Mouse (Mus musculus): Measurements from ENCODE around the gene Fbxw8. TPM values are rescaled to one million over a fixed set of nuclear protein-coding genes. Genes with fewer than 3 reads are reported as not detected.
A peak's percentile ranks its signal among the peaks of the same experiment; 100 is the strongest.

Gene Fbxw8
- 25.7 and 28.9 TPM in 2 replicates for polyA plus RNA-seq (2015; fragmentation: Nextera tagmentation; extraction: Ambion mirVana)

DNA sequence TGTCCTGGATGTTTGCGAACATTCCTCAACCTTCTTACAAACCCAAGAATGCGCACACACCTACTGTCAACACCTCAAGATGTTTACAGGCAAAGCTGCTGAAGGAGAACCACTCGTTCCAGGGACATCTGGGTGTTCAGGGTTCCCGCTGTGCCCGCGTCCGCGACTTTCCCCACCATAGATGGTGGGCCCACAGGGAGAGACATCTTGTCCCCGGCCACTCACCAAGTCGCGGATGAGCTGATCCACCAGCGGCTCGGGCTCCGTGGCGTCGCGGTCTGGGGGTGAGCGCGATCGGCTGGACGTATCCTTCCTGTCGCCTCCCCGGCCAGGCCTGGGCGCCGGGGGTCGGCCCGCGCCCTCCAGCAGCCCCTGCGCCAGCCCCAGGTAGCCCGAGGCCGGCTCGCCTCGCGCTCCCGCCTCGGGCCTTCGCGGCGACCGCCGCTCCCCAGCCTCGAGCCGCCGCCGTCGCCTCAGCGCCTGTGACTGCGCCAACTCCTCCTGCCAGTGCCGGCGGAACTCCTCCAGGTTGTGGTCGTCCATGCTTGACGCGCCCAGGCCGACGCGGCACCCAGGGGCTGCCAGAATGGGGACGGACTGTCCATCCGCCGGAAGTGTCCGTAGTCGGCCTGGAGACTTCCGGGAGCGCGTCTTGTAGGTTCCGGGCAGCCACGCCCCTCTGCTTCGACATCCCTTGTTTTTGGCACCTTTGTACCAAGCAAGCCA is at the start of gene Fbxw8:
Gene Fbxw8, minus strand, starts transcription at position 626 of the 726 bp plus-strand sequence.
- H3K4me1 ChIP-seq, result peaks cover 22% of the 10 kb centered on the region
- peak within 1 kb of the TSS; percentile 73 for H3K4me2 ChIP-seq
- H3K27ac ChIP-seq, result peak within 1 kb of the TSS; percentile 75
- H3K36me3 ChIP-seq, result peaks cover 12% of the 10 kb centered on the region
- whole genome bisulfite sequencing, result under 1% methylated on average over 67 of the region's 67 CpGs
- H3K9me3 ChIP-seq (replicated peaks), result no peaks in the 10 kb centered on the region
- H3K9ac ChIP-seq, result peak within 1 kb of the TSS; percentile 94
- peak; percentile 83 for ATAC-seq (replicated peaks; ENCODE audit: low FRiP score)
- peak within 1 kb of the TSS; percentile 98 for H3K4me3 ChIP-seq (replicated peaks)
- no peaks in the 10 kb centered on the region; the same call in 1 of the 2 replicates for H3K27me3 ChIP-seq

DNA sequence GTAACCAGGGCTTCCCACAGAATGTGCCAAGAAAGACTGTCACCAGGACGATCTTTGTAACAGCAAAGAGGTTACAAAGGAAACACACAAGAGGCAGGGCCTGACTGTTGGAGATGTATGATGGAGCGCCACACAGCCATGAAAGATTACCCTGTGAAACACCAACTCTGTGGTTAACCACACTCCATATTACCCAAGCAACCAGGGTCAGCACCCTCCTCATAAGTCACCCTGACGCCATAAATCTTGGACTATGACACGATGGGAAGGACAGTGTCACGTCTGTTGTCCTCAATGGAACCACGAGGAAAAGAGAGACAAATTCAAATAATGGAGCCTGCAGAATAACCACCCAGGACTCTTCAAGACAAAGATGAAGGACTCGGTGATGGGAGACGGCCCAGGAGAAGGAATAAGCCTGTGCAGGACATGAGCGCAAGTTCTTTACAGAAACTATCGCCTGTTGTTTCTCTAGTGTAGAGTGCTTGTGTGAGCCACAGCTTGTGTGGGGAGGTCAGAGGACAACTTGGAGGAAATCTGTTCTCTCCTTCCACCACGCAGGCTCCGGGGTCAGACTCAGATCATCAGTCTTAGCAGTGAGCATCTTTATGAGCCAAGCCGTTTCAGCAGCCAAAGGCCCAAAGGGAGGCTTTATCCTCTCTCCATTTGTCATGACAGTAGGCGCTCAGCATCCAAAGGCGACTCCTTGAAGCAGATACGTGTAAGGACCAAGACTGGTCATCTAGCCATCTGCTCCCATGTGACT is 49.6 kb upstream of the Fbxw8 start:
- Histone ChIP-seq H3K36me3 (no peaks in the 10 kb centered on the region), H3K4me2 (no peak overlapping the region), H3K9ac (no peak overlapping the region), H3K4me3 (replicated peaks) (no peak overlapping the region), H3K27me3 (0 out of 2 replicates have a peak, but pooled peaks cover 9% of the 10 kb centered on the region), H3K9me3 (replicated peaks) (no peaks in the 10 kb centered on the region), H3K27ac (no peak overlapping the region), H3K4me1 (peaks cover 18% of the 10 kb centered on the region)
- peak; percentile 36; the same call in 1 of the 2 replicates for ATAC-seq (replicated peaks; ENCODE audit: low FRiP score)
- WGBS, result 31% methylated on average over 16 of the region's 16 CpGs

DNA sequence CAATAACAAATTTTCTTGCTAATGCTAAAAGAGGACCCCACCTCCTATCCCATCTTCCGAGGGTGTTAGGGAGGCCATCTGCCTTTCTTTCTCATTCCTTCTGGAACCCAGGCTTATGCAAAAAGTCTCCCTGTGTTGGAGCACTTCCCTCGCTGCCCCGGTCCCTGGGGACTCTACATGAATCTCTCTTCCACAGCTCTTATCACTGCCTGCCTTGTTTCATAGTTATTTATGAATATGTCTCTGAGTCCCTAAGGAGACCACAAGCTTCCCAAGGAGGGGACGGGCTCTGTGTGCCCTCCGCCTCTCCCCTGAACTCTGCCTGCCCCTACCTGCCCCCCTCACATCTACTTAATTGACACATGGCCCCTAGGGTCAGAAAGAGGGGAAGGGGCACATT is 44.4 kb upstream of the Fbxw8 start:
- Histone ChIP-seq H3K4me3 (replicated peaks) (no peak overlapping the region), H3K27ac (no peak overlapping the region), H3K4me1 (peaks cover 8% of the 10 kb centered on the region), H3K36me3 (no peaks in the 10 kb centered on the region), H3K9ac (no peak overlapping the region), H3K27me3 (0 out of 2 replicates have a peak, but pooled peaks cover 9% of the 10 kb centered on the region), H3K9me3 (replicated peaks) (no peaks in the 10 kb centered on the region), H3K4me2 (no peak overlapping the region)
- WGBS, result 64% methylated on average over 5 of the region's 5 CpGs
- no peak for ATAC-seq (replicated peaks; ENCODE audit: low FRiP score)

DNA sequence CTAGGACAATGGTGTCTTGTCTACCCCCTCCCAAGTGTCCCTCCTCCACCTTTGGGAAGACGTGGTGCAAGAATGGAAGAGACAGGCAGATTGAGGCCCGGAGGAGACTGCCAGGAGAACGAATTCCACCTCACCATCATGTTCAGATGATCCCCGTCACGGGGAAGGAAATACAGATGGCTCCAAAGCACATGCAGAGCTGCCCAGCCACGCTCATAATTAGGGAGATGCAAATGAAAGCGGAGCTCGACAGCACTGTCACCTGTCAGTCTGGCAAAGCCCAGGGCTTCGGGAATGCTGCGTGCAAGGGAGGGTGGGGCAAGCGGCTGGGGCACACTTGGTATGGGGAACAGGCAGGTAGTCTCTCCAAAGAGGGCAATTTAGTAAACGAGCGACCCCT is 42.2 kb upstream of the Fbxw8 start:
- no peaks in the 10 kb centered on the region for H3K9me3 ChIP-seq (replicated peaks)
- peaks cover 20% of the 10 kb centered on the region; the same call in 1 of the 2 replicates for H3K27me3 ChIP-seq
- H3K4me2 ChIP-seq, result no peak overlapping the region
- no peaks in the 10 kb centered on the region for H3K36me3 ChIP-seq
- H3K27ac ChIP-seq, result no peak overlapping the region
- 81% methylated on average over 13 of the region's 13 CpGs for WGBS
- H3K9ac ChIP-seq, result no peak overlapping the region
- H3K4me1 ChIP-seq, result no peaks in the 10 kb centered on the region
- H3K4me3 ChIP-seq (replicated peaks), result no peak overlapping the region
- ATAC-seq (replicated peaks; ENCODE audit: low FRiP score), result no peak

DNA sequence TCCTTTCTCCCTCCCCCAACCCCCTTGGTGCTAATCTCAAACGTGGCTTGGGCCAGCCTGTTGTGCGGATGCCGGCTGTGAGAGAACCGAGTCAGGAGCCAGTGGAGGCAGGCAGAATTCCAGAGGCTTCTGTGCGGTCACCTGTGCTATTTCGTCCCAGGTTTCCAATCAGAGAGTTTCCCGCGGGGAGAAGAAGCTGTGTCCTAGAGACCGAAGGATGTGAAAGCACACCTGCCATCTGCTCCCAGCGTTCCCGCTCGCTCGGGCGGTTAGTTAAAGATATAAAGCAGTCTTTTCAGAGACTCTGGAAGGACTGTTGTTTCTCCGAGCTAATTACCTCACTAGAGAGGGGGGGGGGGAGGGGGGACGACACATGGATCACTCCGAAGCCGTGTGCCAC is 37.0 kb upstream of the Fbxw8 start:
- Histone ChIP-seq H3K4me3 (replicated peaks) (no peak overlapping the region), H3K9ac (no peak overlapping the region), H3K27me3 (peaks cover 51% of the 10 kb centered on the region), H3K4me2 (no peak overlapping the region), H3K9me3 (replicated peaks) (no peaks in the 10 kb centered on the region), H3K27ac (no peak overlapping the region), H3K36me3 (no peaks in the 10 kb centered on the region), H3K4me1 (0 out of 2 replicates have a peak, but pooled peaks cover 3% of the 10 kb centered on the region)
- 23% methylated on average over 18 of the region's 18 CpGs for WGBS
- ATAC-seq (replicated peaks; ENCODE audit: low FRiP score), result no peak

DNA sequence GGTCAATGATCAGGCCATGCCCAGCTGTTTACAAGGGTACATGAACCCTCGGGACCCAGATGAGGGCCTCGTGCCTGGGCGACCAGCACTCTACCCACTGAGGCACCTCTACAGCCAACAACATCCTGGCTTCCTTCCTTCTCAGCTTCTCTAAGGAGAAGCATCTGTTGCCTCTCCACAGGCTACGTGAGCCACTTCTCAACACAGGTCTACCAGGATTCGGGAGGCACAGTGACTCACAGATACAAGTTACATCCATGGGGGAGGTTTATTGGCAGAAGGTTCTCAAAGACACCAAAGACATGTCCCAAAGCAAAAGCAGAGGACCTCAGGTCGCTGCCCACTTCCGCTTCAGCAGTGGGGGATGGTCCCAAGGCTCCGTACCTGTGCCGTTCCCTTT is 35.2 kb upstream of the Fbxw8 start:
- H3K27ac ChIP-seq, result no peak overlapping the region
- H3K9me3 ChIP-seq (replicated peaks), result no peaks in the 10 kb centered on the region
- 79% methylated on average over 9 of the region's 9 CpGs for whole genome bisulfite sequencing
- H3K4me1 ChIP-seq, result 0 out of 2 replicates have a peak, but pooled peaks cover 3% of the 10 kb centered on the region
- no peaks in the 10 kb centered on the region for H3K36me3 ChIP-seq
- peaks cover 51% of the 10 kb centered on the region for H3K27me3 ChIP-seq
- no peak overlapping the region for H3K4me3 ChIP-seq (replicated peaks)
- H3K9ac ChIP-seq, result no peak overlapping the region
- ATAC-seq (replicated peaks; ENCODE audit: low FRiP score), result no peak
- no peak overlapping the region for H3K4me2 ChIP-seq

DNA sequence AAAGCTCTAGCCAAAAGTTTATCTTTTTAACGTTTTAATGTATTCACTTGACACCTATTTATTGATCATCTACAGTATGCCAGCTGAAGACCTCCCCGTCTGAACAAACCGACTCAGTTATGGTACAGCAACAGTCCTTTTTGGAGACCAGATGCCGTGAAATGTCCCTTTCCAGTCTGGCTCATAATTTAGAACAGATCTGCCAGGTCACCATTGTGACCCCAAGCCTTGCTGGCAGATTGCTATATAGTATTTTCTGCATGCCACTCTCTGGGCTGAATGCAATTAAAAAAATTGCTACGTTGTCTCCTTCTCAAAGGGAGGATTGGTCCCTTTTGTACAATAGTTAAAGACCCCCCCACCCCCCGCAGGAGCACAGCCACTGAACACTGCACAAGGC is 33.1 kb upstream of the Fbxw8 start:
- no peaks in the 10 kb centered on the region for H3K9me3 ChIP-seq (replicated peaks)
- no peak for ATAC-seq (replicated peaks; ENCODE audit: low FRiP score)
- H3K36me3 ChIP-seq, result no peaks in the 10 kb centered on the region
- H3K4me3 ChIP-seq (replicated peaks), result no peak overlapping the region
- H3K4me2 ChIP-seq, result no peak overlapping the region
- no peak overlapping the region for H3K27ac ChIP-seq
- H3K4me1 ChIP-seq, result 0 out of 2 replicates have a peak, but pooled peaks cover 3% of the 10 kb centered on the region
- no peak overlapping the region for H3K9ac ChIP-seq
- 54% methylated on average over 6 of the region's 6 CpGs for WGBS
- H3K27me3 ChIP-seq, result peaks cover 48% of the 10 kb centered on the region

DNA sequence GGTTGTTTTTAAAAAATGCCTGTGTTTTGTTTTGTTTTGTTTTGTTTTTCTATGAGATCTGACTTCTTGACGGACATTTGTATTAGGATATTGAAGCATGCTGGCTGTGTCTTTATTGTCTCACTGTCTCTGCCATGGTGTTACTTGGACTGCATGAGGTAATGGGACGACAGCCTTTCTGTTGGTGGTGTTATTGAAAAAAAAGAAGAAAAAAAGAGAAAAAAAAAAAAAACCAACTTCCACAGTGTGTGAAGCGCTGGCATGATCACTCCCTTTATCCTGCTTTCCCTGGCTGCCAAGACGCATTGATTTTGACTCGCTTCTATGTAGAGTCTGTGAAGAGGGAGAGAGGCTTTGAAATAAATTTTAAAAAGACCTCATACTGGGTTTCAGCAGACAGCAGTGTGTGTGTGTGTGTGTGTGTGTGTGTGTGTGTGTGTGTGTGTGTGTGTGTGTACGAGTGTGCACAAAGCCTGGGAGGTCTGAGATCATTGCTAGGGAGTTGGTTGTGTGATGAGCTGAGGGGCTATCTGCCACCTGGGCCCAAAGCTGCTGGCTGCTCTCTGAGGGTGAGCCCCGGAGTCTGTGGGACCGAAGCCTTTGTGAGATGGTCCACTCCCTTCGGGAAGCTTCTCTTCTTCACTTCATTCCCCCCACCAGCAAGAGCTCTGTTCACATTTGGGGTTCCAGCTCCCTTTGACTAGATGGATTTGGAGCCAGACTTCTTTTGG is 31.8 kb upstream of the Fbxw8 start:
- H3K4me2 ChIP-seq, result no peak overlapping the region
- ATAC-seq (replicated peaks; ENCODE audit: low FRiP score), result no peak
- no peaks in the 10 kb centered on the region for H3K9me3 ChIP-seq (replicated peaks)
- no peak overlapping the region for H3K4me3 ChIP-seq (replicated peaks)
- H3K4me1 ChIP-seq, result 0 out of 2 replicates have a peak, but pooled peaks cover 1% of the 10 kb centered on the region
- WGBS, result 84% methylated on average over 9 of the region's 9 CpGs
- H3K27ac ChIP-seq, result no peak overlapping the region
- H3K9ac ChIP-seq, result no peak overlapping the region
- H3K27me3 ChIP-seq, result peaks cover 38% of the 10 kb centered on the region
- no peaks in the 10 kb centered on the region for H3K36me3 ChIP-seq

DNA sequence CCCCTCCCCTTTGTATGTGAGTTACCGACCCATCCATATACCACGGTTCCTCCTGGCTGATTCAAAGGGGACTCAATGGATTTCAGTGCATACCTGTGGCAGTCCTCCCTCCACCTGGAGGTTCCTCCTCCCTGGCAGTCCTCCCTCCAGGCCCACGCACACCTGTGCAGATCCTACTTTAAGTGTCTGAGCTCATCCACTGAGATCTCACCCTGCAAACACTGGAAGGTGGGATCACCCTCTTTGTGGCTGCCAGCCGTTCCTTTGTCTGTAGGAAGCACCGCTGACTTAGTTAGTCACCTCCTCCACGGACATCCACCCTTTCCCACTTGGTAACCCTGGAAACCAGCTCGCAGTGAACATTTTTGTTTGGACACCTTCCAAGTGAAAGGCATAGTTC is 22.4 kb upstream of the Fbxw8 start:
- Histone ChIP-seq H3K27ac (no peak overlapping the region), H3K9ac (no peak overlapping the region), H3K4me2 (no peak overlapping the region), H3K27me3 (peaks cover 42% of the 10 kb centered on the region), H3K9me3 (replicated peaks) (peaks cover 4% of the 10 kb centered on the region; the same call in 1 of the 2 replicates), H3K4me3 (replicated peaks) (no peak overlapping the region), H3K36me3 (no peaks in the 10 kb centered on the region), H3K4me1 (peaks cover 6% of the 10 kb centered on the region)
- ATAC-seq (replicated peaks; ENCODE audit: low FRiP score), result no peak
- WGBS, result 75% methylated on average over 7 of the region's 7 CpGs

DNA sequence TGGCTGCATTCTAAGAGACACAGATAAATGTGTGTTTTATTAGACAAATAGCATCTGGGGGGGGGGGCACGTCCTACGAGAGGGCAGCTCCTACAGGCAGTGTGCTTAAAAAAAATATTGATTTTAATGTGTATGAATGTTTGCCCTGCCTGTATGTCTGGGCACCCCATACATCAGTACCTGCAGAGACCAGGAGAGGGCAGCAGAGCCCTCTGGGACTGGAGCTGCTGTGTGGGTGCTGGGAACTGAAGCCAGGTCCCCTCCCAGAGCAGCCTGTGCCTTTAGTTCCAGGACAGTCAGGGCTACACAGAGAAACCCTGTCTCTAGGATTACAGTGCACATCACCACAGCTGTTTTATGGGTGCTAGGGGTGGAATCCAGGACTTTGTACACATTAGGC is 19.9 kb upstream of the Fbxw8 start:
- Histone ChIP-seq H3K9ac (no peak overlapping the region), H3K4me3 (replicated peaks) (no peak overlapping the region), H3K4me1 (peaks cover 23% of the 10 kb centered on the region), H3K36me3 (no peaks in the 10 kb centered on the region), H3K27ac (no peak overlapping the region), H3K4me2 (peak overlapping the region; percentile 59; the same call in 1 of the 2 replicates), H3K9me3 (replicated peaks) (peaks cover 4% of the 10 kb centered on the region; the same call in 1 of the 2 replicates), H3K27me3 (peaks cover 66% of the 10 kb centered on the region)
- WGBS, result 28% methylated on average over 2 of the region's 2 CpGs
- no peak for ATAC-seq (replicated peaks; ENCODE audit: low FRiP score)

DNA sequence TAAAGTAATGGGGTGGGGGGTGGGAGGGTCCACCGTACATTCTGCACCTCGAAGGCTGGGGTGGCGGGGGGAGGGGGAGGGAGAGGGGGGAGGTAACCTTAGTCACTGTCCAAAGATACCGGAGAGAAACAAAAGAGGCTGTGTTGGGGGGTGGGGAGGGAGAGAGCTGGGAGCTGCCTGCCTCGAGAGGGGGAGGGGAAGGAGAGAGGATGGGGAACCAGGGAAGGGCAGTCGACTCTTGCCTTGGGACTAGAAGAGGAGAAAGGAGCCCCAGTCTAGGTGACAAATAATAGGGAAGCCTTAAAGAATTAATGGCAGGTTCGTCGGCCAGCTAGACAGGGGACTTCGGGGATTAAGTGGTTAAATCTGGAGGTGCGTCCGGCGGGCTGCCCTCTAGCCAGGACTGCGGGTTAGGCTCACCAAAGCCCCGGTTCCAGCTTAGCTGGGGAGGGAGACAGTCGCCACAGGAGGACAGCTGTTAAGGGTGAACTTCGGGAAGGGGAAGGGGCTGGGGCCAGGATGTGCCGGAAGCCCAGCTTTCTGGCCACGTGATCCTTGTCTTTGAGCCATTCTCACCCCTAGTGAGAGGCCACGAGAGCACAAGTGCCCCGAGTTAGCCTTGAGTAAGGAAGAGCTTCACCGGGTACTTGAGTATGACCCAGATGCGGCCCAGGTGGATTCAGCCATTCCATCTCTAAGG is 19.2 kb upstream of the Fbxw8 start:
- WGBS, result 1% methylated on average over 22 of the region's 22 CpGs
- Histone ChIP-seq H3K9me3 (replicated peaks) (peaks cover 4% of the 10 kb centered on the region; the same call in 1 of the 2 replicates), H3K27ac (no peak overlapping the region), H3K27me3 (peaks cover 68% of the 10 kb centered on the region), H3K4me2 (peak overlapping the region; percentile 59), H3K36me3 (no peaks in the 10 kb centered on the region), H3K4me1 (peaks cover 30% of the 10 kb centered on the region), H3K4me3 (replicated peaks) (peak overlapping the region; percentile 34), H3K9ac (0 out of 2 replicates have a peak overlapping the region, but pooled peaks have one; percentile 14)
- ATAC-seq (replicated peaks; ENCODE audit: low FRiP score), result no peak

Measured in kidney, embryonic 15.5 days (tissue).